Mouse (Mus musculus) kidney, embryonic 16.5 days (tissue): ENCODE results near the gene Man1a. TPM values are rescaled to one million over a fixed set of nuclear protein-coding genes. Genes with fewer than 3 reads are reported as not detected.

Experiments
- ATAC-seq: fragments of 200-750 bp; cut with Nextera tagmentation; 2 replicates; pipeline ENCODE4 v1.8.0; 2017; ENCODE audit warnings: moderate TSS enrichment; ENCODE audit not compliant: low FRiP score, low TSS enrichment
- H3K27ac ChIP-seq: fragments of 300-500 bp; sonication (generic); 2 replicates; pipeline ENCODE4 v1.5.1; 2014; ENCODE audit warnings: low read length
- H3K27me3 ChIP-seq: fragments of 300-500 bp; sonication (generic); 2 replicates; pipeline ENCODE4 v1.6.1; 2014; ENCODE audit warnings: low read length, control low read depth, mixed read lengths; ENCODE audit not compliant: insufficient read depth
- H3K36me3 ChIP-seq: fragments of 300-500 bp; sonication (generic); 2 replicates; pipeline ENCODE4 v1.6.1; 2014; ENCODE audit warnings: low read length, control low read depth, mixed read lengths; ENCODE audit not compliant: insufficient read depth
- H3K4me1 ChIP-seq: fragments of 300-500 bp; sonication (generic); 2 replicates; pipeline ENCODE4 v1.6.1; 2014; ENCODE audit warnings: low read length, control low read depth, mixed read lengths; ENCODE audit not compliant: insufficient read depth
- H3K4me2 ChIP-seq: fragments of 300-500 bp; sonication (generic); replicated peaks from 2 replicates; pipeline ENCODE4 v1.6.1; 2014; ENCODE audit warnings: low read depth, low read length
- H3K4me3 ChIP-seq: fragments of 300-500 bp; sonication (generic); 2 replicates; pipeline ENCODE4 v1.5.1; 2014; ENCODE audit warnings: mild to moderate bottlenecking, low read length
- H3K9ac ChIP-seq: fragments of 300-500 bp; sonication (generic); replicated peaks from 2 replicates; pipeline ENCODE4 v1.6.1; 2014; ENCODE audit warnings: low read length
- H3K9me3 ChIP-seq: fragments of 300-500 bp; sonication (generic); 2 replicates; pipeline ENCODE4 v1.6.1; 2016; ENCODE audit warnings: low read length, control low read depth
- WGBS: fragments of 180-500 bp; shearing (Covaris S2); extraction: QIAGEN DNeasy Blood & Tissue Kit; methylation state at CpG from one replicate; pipeline ENCODE4 v1.1.7; 2014; 5-methylcytosine and 5-hydroxymethylcytosine counted together
- polyA plus RNA-seq: library from polyadenylated mRNA; unstranded; fragments of >200 nt; fragmentation: Nextera tagmentation; extraction: Ambion mirVana; gene quantifications from 2 replicates; pipeline ENCODE4 v1.2.1, GENCODE M21; 2015

Gene Man1a
- polyA plus RNA-seq, 1 experiment from 2014 or later: 6.5 TPM

- no peak overlapping the region for H3K9ac ChIP-seq
- H3K4me3 ChIP-seq: no peak overlapping the region
- no peak overlapping the region for H3K27ac ChIP-seq
- H3K36me3 ChIP-seq: no peaks in the 10 kb centered on the region
- 87% methylated on average over 3 of the region's 3 CpGs for WGBS
- H3K27me3 ChIP-seq: no peaks in the 10 kb centered on the region
- ATAC-seq: no peak
- 0 out of 2 replicates have a peak, but pooled peaks cover 6% of the 10 kb centered on the region for H3K4me1 ChIP-seq
- H3K4me2 ChIP-seq: no peak overlapping the region
- no peaks in the 10 kb centered on the region for H3K9me3 ChIP-seq
Observed at GRCm38 (mm10) chr10:53938199-53938598, 138.2 kb downstream of the Man1a start.

- Histone ChIP-seq H3K9me3 (no peaks in the 10 kb centered on the region), H3K9ac (no peak overlapping the region), H3K4me3 (no peak overlapping the region), H3K4me1 (no peaks in the 10 kb centered on the region), H3K36me3 (peaks cover 5% of the 10 kb centered on the region; the same call in 1 of the 2 replicates), H3K27me3 (no peaks in the 10 kb centered on the region), H3K27ac (no peak overlapping the region), H3K4me2 (no peak overlapping the region)
- ATAC-seq: no peak
- WGBS: 93% methylated on average over 3 of the region's 3 CpGs
Observed at GRCm38 (mm10) chr10:53936078-53936477, 140.3 kb downstream of the Man1a start.

- H3K9me3 ChIP-seq: no peaks in the 10 kb centered on the region
- H3K27me3 ChIP-seq: no peaks in the 10 kb centered on the region
- no peak overlapping the region for H3K4me2 ChIP-seq
- H3K9ac ChIP-seq: no peak overlapping the region
- WGBS: 37% methylated on average over 4 of the region's 4 CpGs
- no peak overlapping the region for H3K4me3 ChIP-seq
- peaks cover 5% of the 10 kb centered on the region; the same call in 1 of the 2 replicates for H3K36me3 ChIP-seq
- H3K27ac ChIP-seq: no peak overlapping the region
- no peak for ATAC-seq
- H3K4me1 ChIP-seq: no peaks in the 10 kb centered on the region
Observed at GRCm38 (mm10) chr10:53929722-53930500, 146.5 kb downstream of the Man1a start.

- WGBS: 76% methylated on average over 5 of the region's 5 CpGs
- no peak overlapping the region for H3K9ac ChIP-seq
- H3K36me3 ChIP-seq: peaks cover 5% of the 10 kb centered on the region; the same call in 1 of the 2 replicates
- no peaks in the 10 kb centered on the region for H3K27me3 ChIP-seq
- ATAC-seq: no peak; the same call in 1 of the 2 replicates
- H3K4me1 ChIP-seq: no peaks in the 10 kb centered on the region
- H3K4me3 ChIP-seq: no peak overlapping the region
- H3K27ac ChIP-seq: no peak overlapping the region
- no peak overlapping the region for H3K4me2 ChIP-seq
- H3K9me3 ChIP-seq: no peaks in the 10 kb centered on the region
Observed at GRCm38 (mm10) chr10:53927904-53928303, 148.5 kb downstream of the Man1a start.

- Histone ChIP-seq H3K4me1 (no peaks in the 10 kb centered on the region), H3K27ac (no peak overlapping the region), H3K36me3 (no peaks in the 10 kb centered on the region), H3K27me3 (no peaks in the 10 kb centered on the region), H3K4me2 (no peak overlapping the region), H3K9ac (no peak overlapping the region), H3K4me3 (no peak overlapping the region), H3K9me3 (no peaks in the 10 kb centered on the region)
- ATAC-seq: no peak
- 91% methylated on average over 6 of the region's 6 CpGs for WGBS
Observed at GRCm38 (mm10) chr10:53925456-53925855, 151.0 kb downstream of the Man1a start.

- H3K36me3 ChIP-seq: no peaks in the 10 kb centered on the region
- H3K9ac ChIP-seq: no peak overlapping the region
- H3K27me3 ChIP-seq: no peaks in the 10 kb centered on the region
- no peak overlapping the region for H3K27ac ChIP-seq
- 79% methylated on average over 3 of the region's 3 CpGs for WGBS
- H3K4me2 ChIP-seq: no peak overlapping the region
- H3K4me1 ChIP-seq: no peaks in the 10 kb centered on the region
- H3K9me3 ChIP-seq: no peaks in the 10 kb centered on the region
- ATAC-seq: no peak
- no peak overlapping the region for H3K4me3 ChIP-seq
Observed at GRCm38 (mm10) chr10:53922236-53922635, 154.2 kb downstream of the Man1a start.

- H3K27ac ChIP-seq: no peak overlapping the region
- no peak overlapping the region for H3K4me2 ChIP-seq
- no peaks in the 10 kb centered on the region for H3K9me3 ChIP-seq
- H3K4me3 ChIP-seq: no peak overlapping the region
- WGBS: 87% methylated on average over 3 of the region's 3 CpGs
- peaks cover 7% of the 10 kb centered on the region; the same call in 1 of the 2 replicates for H3K4me1 ChIP-seq
- H3K27me3 ChIP-seq: no peaks in the 10 kb centered on the region
- ATAC-seq: no peak
- no peaks in the 10 kb centered on the region for H3K36me3 ChIP-seq
- no peak overlapping the region for H3K9ac ChIP-seq
Observed at GRCm38 (mm10) chr10:53917517-53917916, 158.9 kb downstream of the Man1a start.

GRCm38 (mm10) chr10:53915719-53916118 lies 160.7 kb downstream of the Man1a start:
- no peak overlapping the region for H3K27ac ChIP-seq
- H3K4me3 ChIP-seq: no peak overlapping the region
- H3K9ac ChIP-seq: no peak overlapping the region
- ATAC-seq: 0 out of 2 replicates have a peak, but pooled peaks have one; percentile 54
- 56% methylated on average over 6 of the region's 6 CpGs for WGBS
- H3K36me3 ChIP-seq: 0 out of 2 replicates have a peak, but pooled peaks cover 2% of the 10 kb centered on the region
- H3K4me2 ChIP-seq: peak overlapping the region; percentile 30; the same call in 1 of the 2 replicates
- no peaks in the 10 kb centered on the region for H3K9me3 ChIP-seq
- no peaks in the 10 kb centered on the region for H3K27me3 ChIP-seq
- peaks cover 7% of the 10 kb centered on the region; the same call in 1 of the 2 replicates for H3K4me1 ChIP-seq

GRCm38 (mm10) chr10:53914974-53915609 lies 161.3 kb downstream of the Man1a start:
- ATAC-seq: peak; percentile 87; the same call in 1 of the 2 replicates
- peak overlapping the region; percentile 30; the same call in 1 of the 2 replicates for H3K4me2 ChIP-seq
- no peak overlapping the region for H3K9ac ChIP-seq
- H3K4me1 ChIP-seq: peaks cover 7% of the 10 kb centered on the region; the same call in 1 of the 2 replicates
- no peak overlapping the region for H3K4me3 ChIP-seq
- no peaks in the 10 kb centered on the region for H3K27me3 ChIP-seq
- WGBS: 40% methylated on average over 8 of the region's 8 CpGs
- H3K36me3 ChIP-seq: 0 out of 2 replicates have a peak, but pooled peaks cover 2% of the 10 kb centered on the region
- H3K9me3 ChIP-seq: no peaks in the 10 kb centered on the region
- H3K27ac ChIP-seq: peak overlapping the region; percentile 13; the same call in 1 of the 2 replicates
